Mouse (Mus musculus): Measurements from ENCODE around the gene Pds5a.

DNA sequence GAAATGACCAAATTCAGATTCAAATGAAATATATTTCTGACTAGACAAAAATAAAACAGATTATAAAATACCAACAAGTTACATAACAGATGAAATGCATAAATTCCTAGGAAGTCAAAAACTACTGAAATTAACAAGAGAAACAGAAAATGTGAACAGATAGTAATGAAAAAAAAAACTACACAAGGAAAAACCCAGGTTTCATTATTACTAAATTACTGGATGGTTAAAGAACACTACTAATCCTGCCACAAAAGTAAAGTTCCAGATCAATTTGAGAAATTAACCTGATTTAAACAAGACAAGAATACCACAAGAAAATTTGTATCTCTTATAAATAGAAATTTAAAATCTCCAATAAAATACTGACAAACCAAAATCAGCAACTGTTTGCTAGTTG, 25.9 kb downstream of the Pds5a start:
- TF ChIP-seq HCFC1 (IDR thresholded peaks at IDR 0.05; ENCODE audit: borderline replicate concordance, insufficient read depth, low read length) (no peak), MAFK (IDR thresholded peaks at IDR 0.05; ENCODE audit: insufficient read depth, low read depth, low read length) (no peak)

Measured in ES-E14 (cell line).